Mouse (Mus musculus): ENCODE data around the gene Sfn. TPM values are rescaled to one million over a fixed set of nuclear protein-coding genes. Genes with fewer than 3 reads are reported as not detected.

The Sfn gene
- 0.16 and 0.20 TPM in 2 replicates for polyA plus RNA-seq (2021; fragmentation: Nextera tagmentation)
- long read RNA-seq, experiment 1 = 0 reads
- long read RNA-seq, experiment 2 = 0 reads

GRCm38 (mm10) chr4:133601721-133602218 lies at the start of gene Sfn:
Gene Sfn (minus strand): TSS chr4:133602168.

DNA sequence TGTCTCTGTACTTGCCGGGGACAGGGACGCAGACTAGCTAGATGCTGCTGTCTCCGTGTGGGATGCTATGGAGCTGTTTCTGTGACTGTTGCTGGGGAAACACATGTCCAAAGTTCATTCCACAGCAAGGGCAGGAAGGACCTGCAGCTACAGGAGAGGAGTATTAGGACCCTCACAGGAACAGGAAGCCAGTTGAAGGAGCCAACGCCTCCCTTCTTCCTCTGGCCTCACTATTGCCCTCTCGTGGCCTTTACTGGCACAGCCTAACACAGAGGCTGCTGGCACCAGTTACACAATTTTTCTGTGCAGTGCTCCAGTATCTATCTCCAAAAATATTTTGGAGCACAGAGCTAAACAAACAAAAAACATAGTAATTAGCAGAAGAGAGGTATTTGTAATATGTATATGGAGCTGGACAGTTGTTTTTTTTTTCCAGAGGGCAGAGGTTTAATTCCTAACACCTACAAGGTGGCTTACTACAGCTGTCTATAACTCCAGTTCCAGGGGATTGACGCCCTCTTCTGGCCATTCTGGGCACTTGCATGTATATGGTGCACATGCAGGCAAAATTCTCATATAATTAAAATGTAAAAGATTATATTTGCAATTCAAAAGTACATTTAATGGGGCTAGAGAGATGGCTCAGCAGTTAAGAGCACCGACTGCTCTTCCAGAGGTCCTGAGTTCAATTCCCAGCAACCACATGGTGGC lies 48.2 kb upstream of the Sfn start, which contains the start of gene Zdhhc18:
Gene Zdhhc18 (minus strand): TSS at position 166 of the 711 bp plus-strand sequence.

DNA sequence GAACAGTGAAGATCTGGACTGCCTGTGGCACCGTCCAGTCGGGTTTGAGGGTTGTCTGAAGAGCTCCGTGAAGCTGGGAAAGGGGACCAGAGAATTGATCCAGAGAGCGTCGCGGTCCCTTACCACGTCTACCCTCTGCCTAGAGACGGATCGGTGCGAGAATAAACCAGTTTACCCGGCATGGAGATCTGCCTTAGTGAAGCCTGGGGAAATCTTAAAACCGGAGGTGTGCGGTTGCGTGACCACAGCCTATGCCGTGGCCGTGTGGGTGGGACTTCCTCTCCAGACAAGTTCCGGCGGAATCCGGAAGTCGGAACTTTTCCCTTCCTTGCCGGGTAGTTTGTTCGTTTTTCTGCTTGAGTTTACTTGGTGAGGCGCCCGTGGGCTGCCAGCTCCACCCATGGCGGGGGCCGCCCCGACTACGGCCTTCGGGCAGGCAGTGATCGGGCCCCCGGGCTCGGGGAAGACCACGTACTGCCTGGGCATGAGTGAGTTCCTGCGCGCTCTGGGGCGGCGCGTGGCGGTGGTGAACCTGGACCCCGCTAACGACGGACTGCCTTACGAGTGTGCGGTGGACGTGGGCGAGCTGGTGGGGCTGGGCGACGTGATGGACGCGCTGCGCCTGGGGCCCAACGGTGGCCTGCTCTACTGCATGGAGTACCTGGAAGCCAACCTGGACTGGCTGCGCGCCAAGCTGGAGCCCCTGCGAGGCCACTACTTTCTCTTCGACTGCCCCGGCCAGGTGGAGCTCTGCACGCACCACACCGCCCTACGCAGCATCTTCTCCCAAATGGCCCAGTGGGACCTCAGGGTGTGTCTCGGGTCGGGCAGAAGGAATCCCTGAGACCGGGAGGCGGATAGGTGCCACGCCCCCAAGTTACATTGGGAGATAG lies 17.7 kb downstream of the Sfn start, which contains the start of gene Gpn2:
Gene Gpn2 (plus strand): TSS at position 304 of the 893 bp plus-strand sequence.

GRCm38 (mm10) chr4:133574070-133574842 lies 27.7 kb downstream of the Sfn start, which contains the start of gene Gpatch3:
Gene Gpatch3 (plus strand): TSS chr4:133574745.

GRCm38 (mm10) chr4:133552768-133553447 lies 49.1 kb downstream of the Sfn start, which contains the start of gene Nr0b2:
Gene Nr0b2 (plus strand): TSS chr4:133553376.

Small RNA genes lying within 50 kb of the gene (microRNA-seq; reads per million reads assigned to microRNA genes)
- not detected for gene Gm23158

Other genes with a start within 250 kb of the Sfn start
- 6.5 and 6.9 TPM in 2 replicates for gene Wdtc1, start 248.7 kb downstream of the Sfn start, polyA plus RNA-seq (2021; fragmentation: Nextera tagmentation)
- gene Slc9a1, start 232.5 kb downstream of the Sfn start, polyA plus RNA-seq (2021; fragmentation: Nextera tagmentation) = 10.5 and 11.0 TPM in 2 replicates
- 0.15 and 0.21 TPM in 2 replicates for gene Tent5b, start 122.0 kb downstream of the Sfn start, polyA plus RNA-seq (2021; fragmentation: Nextera tagmentation)
- gene Trnp1, start 103.6 kb downstream of the Sfn start, polyA plus RNA-seq (2021; fragmentation: Nextera tagmentation) = 23.5 and 24.8 TPM in 2 replicates
- 0.34 and 0.72 TPM in 2 replicates for gene Kdf1, start 83.2 kb downstream of the Sfn start, polyA plus RNA-seq (2021; fragmentation: Nextera tagmentation)
- 195 and 196 TPM in 2 replicates for gene Nudc, start 56.2 kb downstream of the Sfn start, polyA plus RNA-seq (2021; fragmentation: Nextera tagmentation)
- gene Nr0b2, start 48.8 kb downstream of the Sfn start, polyA plus RNA-seq (2021; fragmentation: Nextera tagmentation) = 0.13 TPM in 1 of 2 replicates, not detected in the other
- 3.6 and 4.2 TPM in 2 replicates for gene Gpatch3, start 27.4 kb downstream of the Sfn start, polyA plus RNA-seq (2021; fragmentation: Nextera tagmentation)
- gene Gpn2, start 17.8 kb downstream of the Sfn start, polyA plus RNA-seq (2021; fragmentation: Nextera tagmentation) = 13.7 and 15.9 TPM in 2 replicates
- 2.3 and 4.0 TPM in 2 replicates for gene Zdhhc18, start 48.0 kb upstream of the Sfn start, polyA plus RNA-seq (2021; fragmentation: Nextera tagmentation)
- 6.2 and 7.7 TPM in 2 replicates for gene Pigv, start 70.5 kb upstream of the Sfn start, polyA plus RNA-seq (2021; fragmentation: Nextera tagmentation)
- 7.8 and 9.0 TPM in 2 replicates for gene Arid1a, start 154.6 kb upstream of the Sfn start, polyA plus RNA-seq (2021; fragmentation: Nextera tagmentation)

All from layer of hippocampus, adult 6 months (tissue).